In the genomic region with DNA sequence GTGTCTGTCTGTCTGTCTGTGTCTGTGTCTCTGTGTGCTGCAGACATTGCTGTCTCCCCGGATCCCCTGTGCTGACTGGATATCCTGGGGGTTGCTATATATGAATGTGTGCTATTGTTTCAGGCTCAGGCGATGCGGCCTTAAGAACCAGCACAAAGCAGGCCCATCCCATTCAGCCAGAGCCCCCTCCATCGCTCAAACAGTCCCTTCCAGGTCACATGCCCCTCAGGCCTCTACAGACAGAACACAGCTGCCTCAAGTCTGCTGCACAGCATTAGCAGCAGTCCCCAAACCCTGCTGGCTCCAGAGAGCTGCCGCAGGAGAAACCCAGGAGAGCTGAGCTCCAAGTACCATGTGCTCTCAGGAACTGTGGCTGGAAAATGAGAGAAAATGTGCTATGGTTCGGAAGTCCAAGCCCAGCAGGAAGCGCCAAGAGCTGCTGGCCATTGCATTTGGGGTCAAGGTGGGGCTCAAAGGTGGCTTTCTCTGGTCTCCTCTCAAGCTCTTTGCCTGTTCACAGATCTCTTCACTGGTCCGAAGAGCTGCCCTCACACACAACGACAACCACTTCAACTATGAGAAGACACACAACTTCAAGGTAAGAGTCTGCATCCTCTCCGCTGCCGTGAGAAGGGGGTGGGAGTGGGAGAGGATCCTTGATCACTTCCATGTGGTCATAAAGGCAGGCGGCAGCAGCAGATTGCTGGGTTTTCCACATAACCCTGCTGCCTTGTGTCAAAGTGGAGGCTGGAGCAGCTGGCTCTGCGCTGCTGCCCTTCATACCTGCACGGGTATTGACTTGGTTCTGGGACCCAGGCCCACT, we compare ENCODE assay signal across 8 mouse cellular contexts. TPM values are rescaled to one million over a fixed set of nuclear protein-coding genes. Genes with fewer than 3 reads are reported as not detected.
DNase-seq lines count a peak whose midpoint lies in the region; ATAC-seq and TF ChIP-seq lines count a peak whose summit lies in the region.
"Had no signal": no experiment of that assay in that cellular context is flagged by ENCODE, and none has a peak within 500 bp of the region (broad histone marks: within the 10 kb centered on the region; RNA-seq: fewer than 3 reads in every experiment).

No protein-coding gene starts in this region.

- 55% methylated on average over 14 of the region's 14 CpGs for WGBS in kidney, embryonic 14.5 days
- 74% methylated on average over 14 of the region's 14 CpGs for WGBS in kidney, adult 2 months
- 95% methylated on average over 14 of the region's 14 CpGs for WGBS in thymus, adult 2 months

- H3K4me1 ChIP-seq in kidney, embryonic 14.5 days (ENCODE audit: control insufficient read depth, insufficient read depth, low read length) = peaks cover 18% of the 10 kb centered on the region
- H3K4me1 ChIP-seq in kidney, adult 2 months (ENCODE audit: control insufficient read depth, insufficient read depth, low read length) = peaks cover 5% of the 10 kb centered on the region
- H3K4me1 ChIP-seq in thymus, adult 2 months (replicated peaks; ENCODE audit: control insufficient read depth, insufficient read depth, low read length) = no peaks in the 10 kb centered on the region

- no peak for TF ChIP-seq CTCF in kidney, adult 2 months (conservative IDR thresholded peaks at IDR 0.05; ENCODE audit: insufficient read depth, insufficient read length, low read depth, low read length)
- no peak for TF ChIP-seq CTCF in thymus, adult 2 months (IDR thresholded peaks at IDR 0.05; ENCODE audit: borderline replicate concordance, control insufficient read depth, extremely low read depth, insufficient read depth, low read length, poor library complexity)

- 0 out of 2 replicates have a peak overlapping the region, but pooled peaks have one; percentile 4 for H3K9ac ChIP-seq in kidney, embryonic 14.5 days (ENCODE audit: low read depth, low read length)

- no peaks in the 10 kb centered on the region for H3K36me3 ChIP-seq in kidney, embryonic 14.5 days (ENCODE audit: control insufficient read depth, insufficient read depth, low read length)
- H3K36me3 ChIP-seq in kidney, adult 2 months (ENCODE audit: control insufficient read depth, insufficient read depth, low read length) = no peaks in the 10 kb centered on the region
- no peaks in the 10 kb centered on the region for H3K36me3 ChIP-seq in thymus, adult 2 months (ENCODE audit: control insufficient read depth, insufficient read depth, low read length)

- DNase-seq in kidney, adult 2 months = no peak
- peak; percentile 41 for DNase-seq in right cerebral cortex, adult 18-20 months
- no peak for DNase-seq in right cerebral cortex, adult 2 months (ENCODE audit: low spot score in 2 of 2)
- DNase-seq in kidney, postnatal 4 days = peak; percentile 52 to 65
- DNase-seq in adrenal gland, adult 8-10 months = no peak
- DNase-seq in thymus, adult 2 months = no peak

- peak; percentile 73; the same call in 1 of the 2 replicates for ATAC-seq in kidney, embryonic 14.5 days (ENCODE audit: low FRiP score, low TSS enrichment)

- H3K4me2 ChIP-seq in kidney, embryonic 14.5 days (replicated peaks; ENCODE audit: low read depth, low read length) = peak overlapping the region; percentile 1; the same call in 1 of the 2 replicates

- no peak overlapping the region for H3K27ac ChIP-seq in kidney, embryonic 14.5 days (ENCODE audit: low read depth, low read length)
- H3K27ac ChIP-seq in kidney, adult 2 months (ENCODE audit: insufficient read depth, low read depth, low read length) = no peak overlapping the region
- no peak overlapping the region for H3K27ac ChIP-seq in thymus, adult 2 months (ENCODE audit: control insufficient read depth, insufficient read depth, low read length)

- no peak overlapping the region for H3K4me3 ChIP-seq in kidney, embryonic 14.5 days (ENCODE audit: low read length)
- no peak overlapping the region for H3K4me3 ChIP-seq in kidney, adult 2 months (ENCODE audit: insufficient read depth, low read depth, low read length)
- H3K4me3 ChIP-seq in thymus, adult 2 months (ENCODE audit: control insufficient read depth, insufficient read depth, low read length) = no peak overlapping the region

- no peak for TF ChIP-seq POLR2A in kidney, adult 2 months (IDR thresholded peaks at IDR 0.05; ENCODE audit: low read depth, low read length)
- no peak for TF ChIP-seq POLR2A in thymus, adult 2 months (IDR thresholded peaks at IDR 0.05; ENCODE audit: control insufficient read depth, extremely low read depth, insufficient read depth, low read length, poor library complexity)

- peaks cover 4% of the 10 kb centered on the region; the same call in 1 of the 2 replicates for H3K27me3 ChIP-seq in kidney, embryonic 14.5 days (ENCODE audit: control insufficient read depth, insufficient read depth, low read length)
- H3K27me3 ChIP-seq in kidney, adult 2 months (replicated peaks; ENCODE audit: control insufficient read depth, insufficient read depth, low read length) = no peaks in the 10 kb centered on the region
- no peaks in the 10 kb centered on the region for H3K27me3 ChIP-seq in thymus, adult 2 months (ENCODE audit: control insufficient read depth, insufficient read depth, low read length)

- H3K9me3 ChIP-seq in kidney, embryonic 14.5 days (ENCODE audit: control insufficient read depth, low read length) = no peaks in the 10 kb centered on the region

RNA-seq across cellular contexts. Expression of gene Prr15, which starts 52.9 kb away (rescaled TPM):
- polyA plus RNA-seq in kidney, embryonic 14.5 days (2014; fragmentation: Nextera tagmentation; extraction: Ambion mirVana) = 6.2 and 6.4 TPM in 2 replicates
- 6.2 and 6.8 TPM in 2 replicates for polyA plus RNA-seq in kidney, adult 2 months (2012; rRNA removed)
- 10 to 100 TPM in 2 of 4 experiments, 1 to 10 TPM in 2; 2.8 to 16.1 (median 9.2) TPM for total RNA-seq in adrenal gland, adult 8-10 months (2022)
- 0.62 and 1.1 TPM in 2 replicates for polyA plus RNA-seq in thymus, adult 2 months (2012; rRNA removed)
- total RNA-seq: MEL had no signal

Comparison
In these comparisons a context has a peak if more than half of its experiments do, and no peak if none do; other contexts are left out.
1. DNase-seq: peak in right cerebral cortex, adult 18-20 months (single experiment) and kidney, postnatal 4 days (2 of 2); none in kidney, adult 2 months (single experiment), right cerebral cortex, adult 2 months (0 of 2), adrenal gland, adult 8-10 months (single experiment) and thymus, adult 2 months (single experiment).